12 mouse cellular contexts compared by ENCODE assay signal in the genomic region with DNA sequence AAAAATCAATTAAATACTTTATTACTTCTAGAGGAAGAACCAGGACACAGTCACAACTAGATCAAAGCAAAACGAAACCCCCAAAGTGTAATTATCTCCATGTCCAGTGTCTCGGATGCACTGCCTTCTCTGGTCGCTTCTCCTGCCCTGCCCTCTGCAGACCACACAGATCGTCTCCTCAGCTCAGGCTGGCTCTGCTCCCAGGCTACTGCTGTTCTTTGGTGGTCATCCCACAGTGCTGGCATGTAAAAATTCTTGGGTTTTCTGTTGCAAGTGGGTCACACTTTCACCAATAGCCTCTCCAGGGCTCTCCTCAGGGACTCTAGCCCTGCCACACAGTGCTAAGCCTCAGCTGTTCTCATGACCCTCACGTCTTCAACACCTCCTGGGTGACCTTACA.
"Had no signal": no experiment of that assay in that cellular context is flagged by ENCODE, and none has a peak within 500 bp of the region (broad histone marks: within the 10 kb centered on the region; RNA-seq: fewer than 3 reads in every experiment).

No protein-coding gene starts in this region.

- DNase-seq: kidney, postnatal 10 days; kidney, postnatal 4 days; lung, postnatal 4 days; thymus, postnatal 4 days had no signal

- ATAC-seq: midbrain, embryonic 15.5 days had no signal

- H3K27me3 ChIP-seq: liver, embryonic 15.5 days; midbrain, embryonic 15.5 days; neural tube, embryonic 12.5 days had no signal

- H3K9me3 ChIP-seq: limb, embryonic 10.5 days; liver, embryonic 15.5 days; midbrain, embryonic 15.5 days; neural tube, embryonic 12.5 days had no signal

- H3K27ac ChIP-seq: layer of hippocampus, adult 2 months; limb, embryonic 10.5 days; liver, embryonic 15.5 days; midbrain, embryonic 15.5 days; neural tube, embryonic 12.5 days; stomach, postnatal 0 days had no signal

- H3K4me1 ChIP-seq: liver, embryonic 15.5 days; midbrain, embryonic 15.5 days; neural tube, embryonic 12.5 days had no signal

- H3K4me2 ChIP-seq: liver, embryonic 11.5 days; liver, embryonic 15.5 days; midbrain, embryonic 11.5 days; midbrain, embryonic 15.5 days; neural tube, embryonic 12.5 days had no signal

- H3K4me3 ChIP-seq: layer of hippocampus, adult 2 months; limb, embryonic 10.5 days; liver, embryonic 15.5 days; midbrain, embryonic 15.5 days; neural tube, embryonic 12.5 days had no signal

- H3K36me3 ChIP-seq: limb, embryonic 10.5 days; liver, embryonic 15.5 days; midbrain, embryonic 15.5 days; neural tube, embryonic 12.5 days had no signal

- H3K9ac ChIP-seq: liver, embryonic 15.5 days; midbrain, embryonic 15.5 days; neural tube, embryonic 12.5 days had no signal
